Mouse (Mus musculus) cerebellum, adult 8-10 months (tissue): ENCODE measurements at regions not wholly inside any gene's neighbourhood (a gene's known extent, or its start where the extent isn't known, plus 50 kb on each side); places are given as distances from the start of the nearest gene placed in this dataset.

Experiments
- DNase-seq: peaks from one replicate; pipeline ENCODE4 v3.0.0; 2022

DNA sequence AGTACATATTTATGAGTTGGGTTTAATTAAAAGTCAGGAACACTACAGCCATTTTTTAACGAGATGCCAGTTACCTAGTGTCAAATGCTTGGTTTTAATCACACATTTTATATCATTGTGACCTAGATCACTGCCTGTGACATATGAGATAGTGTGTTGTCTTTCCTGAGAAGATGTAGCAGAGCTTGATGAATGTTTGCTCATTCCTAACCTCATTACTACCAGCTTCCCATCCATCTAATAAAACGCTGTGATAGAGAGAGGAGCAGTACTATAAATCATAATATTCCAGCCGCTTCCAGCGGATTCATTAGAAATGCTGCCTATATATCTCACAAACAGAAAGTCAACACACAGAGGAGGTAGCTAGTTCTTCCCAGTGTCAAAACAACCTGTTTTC, 163.6 kb downstream of the Aldoart1 start:
- no peak for DNase-seq

DNA sequence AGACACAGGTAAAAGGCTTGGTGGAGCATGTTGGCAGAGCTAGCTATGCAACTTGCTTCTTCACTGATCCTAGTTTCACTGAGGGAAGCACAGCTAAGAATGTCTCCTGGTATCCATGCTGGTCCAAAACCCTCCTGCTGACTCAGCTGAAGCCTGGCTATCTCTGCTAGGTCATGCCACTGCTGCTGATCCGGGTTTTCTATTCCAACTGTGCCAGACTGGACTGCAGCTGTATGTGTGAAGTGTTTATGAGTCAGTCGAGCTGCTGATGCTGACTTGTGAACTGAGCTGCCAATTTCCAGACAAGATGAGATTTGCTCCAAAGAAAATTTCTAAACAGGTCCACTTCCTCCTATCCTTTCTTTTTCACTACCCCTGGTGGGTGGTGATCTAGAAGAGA, 178.4 kb downstream of the Aldoart1 start:
- no peak for DNase-seq

DNA sequence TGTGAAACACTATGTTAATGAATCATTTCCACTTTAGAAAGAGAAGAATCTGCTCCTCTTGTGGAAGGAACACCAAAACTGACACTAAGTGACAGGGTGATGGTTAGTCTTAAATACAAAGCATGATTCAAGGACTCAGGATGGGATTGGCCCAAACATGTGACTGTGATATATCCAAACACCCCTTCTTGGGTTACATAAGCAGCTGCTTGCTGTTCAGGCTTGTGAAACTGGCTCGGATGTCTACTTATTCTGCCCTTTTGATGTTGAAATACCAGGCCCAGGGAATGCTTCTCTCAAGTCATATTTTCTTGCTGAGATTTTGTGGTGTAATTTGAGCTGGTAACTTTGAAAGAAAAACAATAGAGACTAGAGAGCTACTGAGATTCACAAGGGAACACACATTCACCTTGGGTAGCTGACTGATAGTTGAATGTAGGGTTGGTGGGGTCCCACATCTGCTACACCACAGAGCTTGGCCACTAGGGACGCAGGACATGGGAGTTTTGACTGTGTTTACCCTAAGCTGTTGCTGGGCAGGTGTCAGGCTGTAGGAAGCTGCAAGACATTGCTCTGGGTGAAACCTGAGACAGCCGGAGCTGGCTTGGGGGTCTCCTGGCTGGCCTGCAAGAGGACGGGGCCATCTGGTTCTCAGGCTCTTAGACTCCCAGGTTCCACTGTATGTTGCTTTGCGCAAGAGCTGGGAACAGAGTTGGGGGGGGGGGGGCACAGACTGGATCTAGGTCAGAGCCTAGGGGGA, 180.6 kb downstream of the Aldoart1 start:
- no peak for DNase-seq

DNA sequence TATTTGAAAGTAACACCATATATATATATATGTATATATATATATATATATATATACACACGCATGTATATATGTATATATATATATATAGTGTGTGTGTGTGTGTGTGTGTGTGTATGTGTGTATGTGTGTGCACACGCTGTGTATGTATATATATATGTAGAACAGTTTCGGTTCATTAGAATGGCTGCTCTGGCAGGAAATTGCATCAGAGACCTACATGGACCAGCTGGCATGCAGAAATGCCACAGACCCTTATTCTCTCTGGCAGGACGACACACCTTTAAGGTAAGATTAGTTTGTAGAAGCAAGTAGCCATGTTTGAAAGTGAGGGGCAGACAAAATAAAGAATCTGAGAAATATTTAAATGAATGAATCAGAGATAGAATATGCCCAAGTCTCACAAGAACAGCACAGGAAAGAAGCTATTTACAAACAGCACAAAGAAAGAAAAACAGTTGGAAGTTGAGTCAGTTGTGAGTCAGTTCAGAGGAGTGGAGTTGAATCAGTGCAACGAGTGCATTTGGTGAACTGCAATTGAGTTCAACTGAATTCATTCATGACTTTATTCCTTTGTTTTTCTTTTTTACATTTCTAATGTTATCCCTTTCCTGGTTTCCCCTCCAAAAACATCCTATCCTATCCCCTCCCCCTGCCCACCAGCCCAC, 182.5 kb downstream of the Aldoart1 start:
- no peak for DNase-seq

DNA sequence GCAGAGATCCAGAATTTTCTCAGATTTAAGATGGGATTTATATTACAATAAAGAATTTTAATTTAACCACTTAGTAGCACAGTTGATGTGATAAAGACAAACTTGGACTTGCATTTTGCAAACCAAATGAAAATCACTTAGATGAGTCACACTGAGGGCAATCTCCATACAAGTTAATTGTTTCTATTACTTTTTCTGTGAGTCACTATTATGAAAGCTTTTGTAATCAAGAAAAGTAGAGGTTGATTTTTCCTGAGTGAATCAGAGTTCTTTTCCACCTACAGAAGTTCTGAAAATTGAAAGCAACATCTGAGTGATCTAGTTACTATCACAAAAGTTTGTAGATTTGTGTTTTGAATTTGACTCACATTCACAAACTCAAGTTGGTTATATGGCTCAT, 188.1 kb downstream of the Aldoart1 start:
- DNase-seq, result no peak

DNA sequence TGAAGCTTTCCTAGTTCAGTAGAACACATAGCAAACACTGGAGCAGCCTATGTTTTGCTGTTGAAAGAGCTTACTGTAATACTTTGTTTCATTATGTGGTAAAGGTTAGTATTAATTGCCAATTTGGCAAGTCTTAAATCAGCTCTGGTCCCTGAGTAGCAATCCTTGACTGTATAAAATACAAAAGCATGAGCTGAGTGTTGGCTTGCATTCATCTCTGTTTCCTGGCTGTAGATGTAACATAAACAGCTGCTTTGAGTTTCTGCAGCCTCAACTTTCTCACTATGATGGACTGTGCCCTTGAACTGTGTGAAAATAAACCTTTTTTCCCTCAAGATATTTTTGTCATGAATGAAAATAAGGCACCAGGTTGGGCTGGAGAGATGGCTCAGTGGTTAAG, 190.0 kb downstream of the Aldoart1 start:
- DNase-seq, result no peak

DNA sequence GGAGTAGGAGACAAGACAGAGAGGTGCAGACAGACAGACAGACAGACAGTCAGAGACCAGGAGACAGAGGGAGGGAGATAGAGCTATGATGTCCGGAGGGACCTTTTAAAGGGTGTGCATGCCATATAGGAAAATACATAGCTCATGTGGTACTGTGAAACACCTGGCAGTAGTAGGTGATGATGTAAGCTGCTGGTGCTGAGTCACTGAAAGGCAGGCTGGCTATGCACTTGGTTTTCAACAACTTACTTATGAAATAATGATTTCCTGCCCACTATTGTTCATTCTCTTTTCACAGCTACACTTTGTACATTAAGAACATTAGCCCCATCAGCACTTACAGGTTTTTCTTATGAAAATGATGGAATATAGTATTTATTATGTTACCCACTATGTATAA, 196.2 kb downstream of the Aldoart1 start:
- no peak for DNase-seq

DNA sequence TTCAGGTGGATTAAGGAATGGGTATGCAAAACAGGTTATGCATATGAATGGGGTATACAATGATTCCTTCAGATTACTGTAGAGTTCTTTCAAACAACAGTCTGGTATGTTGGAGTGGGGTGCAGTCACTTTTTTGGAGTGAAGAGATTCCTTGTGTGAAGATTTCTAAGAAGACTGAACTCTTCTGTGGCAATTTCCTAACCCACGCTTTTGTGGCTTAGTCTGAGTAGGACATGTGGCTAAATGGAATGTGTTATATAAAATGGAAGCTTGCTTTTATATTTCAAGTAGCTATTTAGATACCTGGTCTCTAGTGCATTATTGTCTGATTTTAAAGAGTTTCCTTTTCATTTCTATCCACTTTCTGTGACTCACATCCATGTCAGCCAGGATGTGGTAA, 205.3 kb downstream of the Aldoart1 start:
- no peak for DNase-seq

DNA sequence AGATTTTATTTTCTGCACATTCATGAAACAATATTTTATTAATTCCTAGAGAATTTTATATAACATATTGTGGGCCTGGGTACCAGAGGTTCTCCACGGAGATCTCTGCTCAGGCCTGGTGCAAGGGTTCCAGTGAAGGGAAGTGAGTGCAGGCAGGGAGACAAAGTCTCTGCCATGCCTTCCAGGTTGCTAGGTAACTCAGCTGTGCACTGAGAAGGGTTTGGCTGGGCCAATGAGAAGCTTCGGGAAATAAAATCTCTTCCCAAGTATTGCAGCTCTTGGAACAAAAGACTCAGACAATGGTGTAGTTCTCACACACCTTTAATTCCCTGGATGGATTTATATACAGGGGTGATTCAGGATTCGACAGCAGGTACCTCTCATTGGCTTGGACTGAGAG, 223.0 kb downstream of the Aldoart1 start:
- no peak for DNase-seq

DNA sequence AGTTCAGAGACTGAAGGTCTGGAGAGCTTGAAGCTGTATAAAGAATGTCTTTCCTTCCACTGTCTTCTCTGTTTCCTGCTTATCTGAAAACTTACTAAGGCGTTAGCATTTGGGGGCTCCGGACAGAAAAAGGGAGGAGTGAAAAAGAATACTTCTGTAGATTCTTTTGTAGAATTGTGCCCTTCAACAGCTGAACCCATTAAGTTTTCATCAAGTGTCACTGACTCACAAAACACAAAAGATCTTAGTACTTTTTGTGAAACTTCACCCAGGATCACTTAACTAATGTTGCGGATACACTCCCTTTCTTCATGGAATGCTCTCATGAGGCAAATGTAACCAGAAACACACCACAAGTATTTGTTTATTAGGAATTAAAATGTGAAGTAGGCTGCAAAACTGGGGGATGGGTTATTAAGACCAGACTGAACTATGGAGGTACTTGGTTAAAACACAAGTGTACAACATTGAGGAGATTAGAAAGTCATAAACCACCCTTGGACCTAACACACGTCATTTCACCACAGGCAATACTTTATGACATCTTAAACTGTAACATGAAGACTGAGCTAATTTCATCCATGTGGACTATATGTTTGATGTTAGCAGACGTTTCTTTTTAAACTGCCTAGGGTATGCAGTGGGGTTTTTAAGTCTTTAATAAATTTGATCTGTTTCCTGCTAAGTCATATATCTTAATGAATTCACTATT, 225.1 kb downstream of the Aldoart1 start:
- DNase-seq, result no peak

DNA sequence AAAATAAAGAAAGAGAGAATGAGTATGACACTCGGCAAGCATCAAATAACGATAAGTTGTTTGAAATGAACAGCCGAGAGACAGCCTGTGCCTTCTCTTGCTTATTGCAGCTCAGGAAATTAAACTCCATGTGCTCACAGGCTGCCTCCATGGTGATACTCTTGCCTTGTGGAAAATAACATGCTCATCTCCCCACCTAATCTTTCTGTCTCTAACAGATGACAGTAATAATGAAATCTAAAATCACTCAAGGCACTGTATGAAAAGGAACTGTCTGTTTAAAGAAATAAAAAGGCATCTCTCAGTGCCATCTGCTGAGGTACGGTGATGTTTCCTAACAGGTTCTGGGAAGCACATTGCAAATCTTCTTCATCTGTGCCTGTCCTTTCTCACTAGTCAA, 247.3 kb downstream of the Aldoart1 start:
- no peak for DNase-seq

DNA sequence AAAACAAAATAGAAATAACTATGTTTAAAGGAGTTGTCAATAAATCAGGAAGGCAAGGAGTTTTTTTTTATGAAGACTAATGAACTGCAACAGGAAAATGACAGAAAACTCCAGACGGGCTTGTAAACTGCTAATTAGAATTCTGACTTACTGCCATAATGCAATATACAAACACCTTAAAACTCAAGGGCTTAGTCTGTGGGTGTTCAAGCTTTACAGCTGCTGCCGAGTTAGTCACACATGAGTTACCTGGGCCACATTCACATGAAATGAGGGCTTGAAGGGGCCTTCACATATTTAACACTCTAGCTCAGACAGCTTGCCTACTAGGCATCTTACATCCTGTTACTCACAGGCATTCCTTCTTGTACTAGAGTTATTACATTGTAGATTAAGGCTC, 256.9 kb downstream of the Aldoart1 start:
- no peak for DNase-seq

DNA sequence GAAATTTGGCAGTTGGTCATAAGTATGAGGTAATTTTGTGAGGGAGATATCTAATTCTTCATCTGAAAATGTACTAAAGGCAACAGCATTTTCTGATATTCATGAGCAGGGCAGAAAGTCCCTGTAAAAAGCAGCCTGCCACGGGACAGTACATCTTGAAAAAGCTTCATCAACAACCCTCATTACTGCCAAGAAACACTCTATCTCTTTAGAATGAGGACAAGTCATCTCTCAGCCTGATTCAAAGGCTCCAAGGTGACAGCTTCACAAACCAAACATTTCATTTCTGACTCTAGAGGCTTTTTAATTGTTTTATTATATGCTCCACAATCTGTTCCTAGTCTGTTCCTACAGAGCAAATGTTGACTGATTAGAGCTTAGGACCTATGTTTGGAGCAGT, 260.3 kb downstream of the Aldoart1 start:
- DNase-seq, result no peak

DNA sequence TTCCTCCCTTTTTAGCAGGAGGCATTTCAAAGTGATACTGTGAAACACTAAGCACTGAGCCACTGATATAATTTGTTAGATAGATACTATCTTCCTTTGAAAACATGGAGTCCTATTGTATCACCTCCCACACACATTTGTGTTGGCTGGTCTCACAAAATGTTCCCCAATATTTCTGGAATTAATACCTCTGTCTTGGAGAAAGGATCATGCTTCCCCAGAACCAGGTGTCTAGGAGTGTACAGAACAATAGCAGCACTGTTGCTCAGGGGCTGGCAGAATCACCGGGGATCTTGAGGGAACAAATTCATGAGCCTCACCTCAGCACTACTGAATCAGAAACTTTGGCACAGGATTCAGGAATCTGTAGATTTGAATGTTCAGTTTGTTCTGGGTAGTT, 277.5 kb downstream of the Aldoart1 start:
- DNase-seq, result no peak

DNA sequence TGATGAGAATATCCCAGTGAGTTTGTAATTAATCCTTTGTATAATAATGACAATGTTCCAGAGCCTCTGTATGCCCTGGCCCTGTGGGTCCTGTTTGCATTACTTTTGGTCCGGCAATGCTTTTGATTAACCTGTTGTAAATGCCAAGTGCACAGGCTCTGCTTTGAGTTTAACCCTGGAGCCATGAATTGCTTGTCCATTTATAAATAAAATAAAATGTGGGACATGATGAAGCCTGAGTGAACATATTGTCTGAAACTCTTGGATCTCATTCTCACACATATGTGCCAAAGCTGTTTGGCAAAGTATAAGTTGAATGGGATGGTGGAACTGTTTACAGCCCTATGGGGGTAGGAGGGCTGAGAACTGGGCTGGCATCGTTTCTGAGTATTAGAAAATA, 280.5 kb downstream of the Aldoart1 start:
- DNase-seq, result no peak

DNA sequence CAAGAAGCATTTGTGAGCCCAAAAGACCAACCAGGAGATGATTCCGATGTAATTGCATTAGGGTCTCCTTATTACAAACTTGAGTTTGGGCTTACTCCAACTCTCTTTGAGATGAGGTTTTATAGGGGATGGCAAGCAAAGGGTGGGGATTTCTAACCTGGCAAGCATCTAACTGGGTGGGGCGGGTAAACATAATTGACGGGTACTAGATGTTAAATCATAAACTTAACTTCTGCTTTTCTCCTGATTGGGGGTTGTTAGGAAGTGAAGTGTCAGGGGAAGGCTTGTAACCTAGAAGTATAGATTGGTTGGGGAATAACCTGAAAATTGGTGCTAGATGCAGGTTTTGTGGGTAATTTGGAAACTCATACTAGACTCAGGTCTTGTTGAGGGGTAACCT, 287.2 kb downstream of the Aldoart1 start:
- DNase-seq, result no peak

DNA sequence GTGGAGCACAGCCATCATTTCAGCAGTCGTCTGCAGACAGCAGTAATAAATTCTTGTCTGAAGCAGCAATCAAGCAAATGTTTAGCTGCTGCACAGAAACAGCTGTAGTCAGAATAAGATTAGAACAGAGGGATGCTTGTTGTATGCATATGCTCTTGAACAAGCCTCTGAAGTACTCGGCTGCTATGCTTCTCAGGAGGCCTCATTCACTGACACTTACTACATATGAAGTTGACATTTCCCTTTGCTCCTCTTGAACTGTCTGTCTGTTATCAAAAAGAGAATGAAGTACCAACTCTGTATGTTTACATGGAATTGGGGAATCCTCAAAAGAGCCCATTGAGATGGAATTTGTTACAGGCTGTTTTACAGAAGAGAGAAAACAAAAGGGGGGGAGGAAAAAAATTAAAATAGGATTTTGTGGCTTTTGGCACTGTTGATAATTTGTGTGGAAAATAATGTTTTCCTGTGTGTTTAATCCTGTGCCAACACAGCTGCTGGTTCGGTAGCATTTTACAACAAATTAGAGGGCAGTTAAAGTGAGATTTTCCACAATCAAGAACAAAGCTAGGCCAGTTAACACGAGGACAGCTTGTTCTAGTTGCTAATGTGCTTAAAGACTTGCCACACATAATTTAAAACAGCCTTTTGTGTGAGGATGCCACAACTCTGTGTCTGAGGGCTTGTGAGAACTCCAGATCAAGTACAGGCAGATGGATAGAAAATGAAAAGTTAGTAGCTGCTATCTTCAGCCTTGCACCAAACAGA, 289.3 kb downstream of the Aldoart1 start:
- DNase-seq, result no peak

DNA sequence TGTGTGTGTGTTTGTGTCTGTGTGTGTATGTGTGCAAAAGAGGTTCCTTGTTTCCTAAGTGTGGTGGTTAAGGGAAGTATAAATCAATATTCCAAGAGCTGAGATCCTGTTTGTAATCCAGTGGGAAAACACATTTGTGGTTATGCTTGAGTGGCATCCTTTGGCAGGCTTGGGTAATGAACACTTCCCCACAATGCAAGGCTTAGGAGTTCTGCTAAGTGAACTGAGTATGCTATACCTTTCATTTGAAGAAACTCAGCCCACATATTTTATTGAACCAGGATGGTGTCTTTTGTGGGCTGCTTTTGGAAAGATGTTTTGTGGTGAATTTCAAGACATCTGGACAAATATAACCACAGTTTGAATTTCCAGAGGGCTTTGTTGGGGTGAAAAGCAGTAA, 298.2 kb downstream of the Aldoart1 start:
- no peak for DNase-seq

DNA sequence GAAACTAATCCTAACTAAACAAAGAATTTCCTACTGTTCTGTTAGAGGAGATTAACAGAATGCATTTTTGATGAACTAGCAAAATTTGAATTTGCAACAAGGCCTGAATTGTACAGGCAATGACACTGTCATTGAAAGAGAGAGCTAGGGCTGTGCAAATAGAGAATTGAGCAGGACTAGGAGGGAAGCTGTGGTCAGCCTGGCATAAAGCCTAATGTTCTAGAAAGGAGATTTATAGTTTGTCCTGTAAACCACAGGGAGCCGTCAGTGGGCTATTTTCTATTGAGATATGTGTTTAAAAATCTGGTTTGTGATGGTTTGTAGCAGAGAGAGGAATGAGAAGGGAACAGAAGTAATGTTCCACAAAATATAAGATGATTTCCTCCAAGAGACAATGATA, 317.9 kb downstream of the Aldoart1 start:
- no peak for DNase-seq

DNA sequence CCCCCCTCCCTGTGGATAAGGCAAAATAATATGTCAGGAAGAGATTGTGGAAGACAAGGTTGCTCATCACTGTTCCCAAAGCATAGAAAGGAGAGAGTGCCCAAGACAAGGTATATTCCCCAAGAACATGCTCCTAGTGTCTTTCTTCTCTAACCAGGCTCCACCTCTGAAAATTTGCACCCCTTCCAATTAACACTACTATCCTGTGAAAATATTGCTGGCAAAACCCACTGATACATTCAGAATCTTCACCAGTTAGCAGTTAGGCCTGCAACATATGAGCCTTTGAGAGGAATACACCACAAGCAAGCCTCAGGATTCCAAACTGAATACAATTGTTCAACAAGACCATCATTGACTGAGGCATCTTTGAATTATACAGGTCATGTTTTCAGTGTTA, 323.9 kb upstream of the Tle1 start:
- DNase-seq, result no peak

DNA sequence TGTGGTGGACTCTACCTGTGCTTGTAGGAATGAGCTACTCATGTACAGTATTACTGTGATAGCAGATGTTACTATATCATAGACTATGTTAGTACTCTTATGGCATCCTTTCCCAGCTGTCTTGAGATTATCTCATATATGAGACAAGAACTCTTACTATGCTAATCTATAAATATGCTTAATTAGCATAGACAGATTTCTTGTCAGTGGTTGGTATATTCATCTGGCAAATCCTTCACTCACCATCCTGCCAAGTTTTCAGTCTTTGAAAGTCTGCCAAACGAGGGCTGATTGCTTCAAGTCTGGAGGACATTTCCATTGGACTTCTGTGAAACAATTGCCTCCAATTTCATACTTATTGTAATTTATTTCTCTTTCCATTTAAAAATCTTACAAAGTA, 323.4 kb upstream of the Tle1 start:
- peak; percentile 49 for DNase-seq

DNA sequence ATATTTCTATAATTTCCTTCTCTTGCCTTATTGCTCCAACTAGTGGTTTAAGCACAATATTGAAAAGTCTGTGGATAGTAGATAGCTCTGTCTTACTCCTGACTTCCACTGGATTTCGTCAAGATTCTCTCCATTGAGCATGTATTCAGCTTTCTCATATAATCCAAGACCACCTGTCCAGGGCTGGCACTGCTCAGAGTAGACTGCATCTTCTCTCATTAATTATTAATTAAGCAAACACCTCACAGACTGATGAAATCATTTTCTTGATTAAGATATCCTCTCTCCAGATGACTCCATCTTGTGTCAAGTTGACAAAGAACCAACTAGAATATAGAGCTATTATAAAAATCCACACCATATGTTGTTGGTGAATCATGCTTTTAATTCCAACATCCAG, 310.5 kb upstream of the Tle1 start:
- no peak for DNase-seq

DNA sequence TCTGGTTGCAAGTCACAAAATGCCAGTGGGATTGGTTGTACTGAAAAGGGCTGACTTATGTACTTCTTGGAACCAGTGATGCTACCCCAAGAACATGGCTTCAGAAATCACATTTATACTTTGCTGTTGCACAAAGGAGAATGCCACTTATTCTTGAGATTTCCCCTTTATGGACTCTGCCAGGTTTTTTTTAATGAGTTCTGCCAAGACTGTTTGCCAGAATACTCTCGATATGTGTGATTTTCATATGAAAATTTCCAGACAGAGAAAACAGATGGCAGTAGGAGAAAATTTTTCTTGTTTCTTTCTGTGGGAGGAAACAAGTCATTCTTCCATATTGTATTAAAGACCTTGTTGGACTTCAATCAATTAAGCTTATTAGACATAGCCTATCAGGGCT, 281.0 kb upstream of the Tle1 start:
- DNase-seq, result no peak

DNA sequence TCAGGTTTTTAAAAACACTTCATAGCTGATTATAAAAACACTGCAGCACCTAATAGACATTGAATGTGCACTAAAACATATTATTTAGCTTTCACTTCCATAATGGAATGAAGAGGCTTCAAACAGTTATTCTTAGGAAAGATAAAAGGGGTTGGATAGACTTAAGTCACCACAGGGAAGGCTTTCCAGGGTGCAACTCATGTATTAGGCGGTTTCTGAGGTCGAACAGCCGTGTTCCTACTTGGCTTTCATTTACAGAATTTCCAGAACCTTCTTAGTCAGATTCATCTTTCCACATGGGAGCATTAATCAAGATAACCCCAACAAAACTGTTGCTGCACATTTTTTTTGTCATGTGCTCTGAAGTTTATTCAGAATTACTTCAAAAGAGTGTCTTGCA, 279.8 kb upstream of the Tle1 start:
- no peak for DNase-seq
